Mouse (Mus musculus) right cerebral cortex, postnatal 4 days (tissue): Measurements from ENCODE around the gene Gast.
"Not testable (repeated sequence)": the region's sequence is repeated elsewhere in the genome, so short reads cannot be mapped to it uniquely, and the experiment has no call there.

Source experiments
- DNase-seq: peaks from one replicate; pipeline ENCODE4 v3.0.0-alpha.2; 2022

The Gast gene

GRCm38 (mm10) chr11:100321479-100322305 lies 12.5 kb upstream of the Gast start:
- not testable (repeated sequence) for DNase-seq

GRCm38 (mm10) chr11:100322591-100323258 lies 11.5 kb upstream of the Gast start:
- DNase-seq = no peak

GRCm38 (mm10) chr11:100323578-100323977 lies 10.6 kb upstream of the Gast start:
- peak; percentile 64 for DNase-seq

- no peak for DNase-seq
These were observed 9.1 kb upstream of the Gast start for GRCm38 (mm10) chr11:100325062-100325629.

DNA sequence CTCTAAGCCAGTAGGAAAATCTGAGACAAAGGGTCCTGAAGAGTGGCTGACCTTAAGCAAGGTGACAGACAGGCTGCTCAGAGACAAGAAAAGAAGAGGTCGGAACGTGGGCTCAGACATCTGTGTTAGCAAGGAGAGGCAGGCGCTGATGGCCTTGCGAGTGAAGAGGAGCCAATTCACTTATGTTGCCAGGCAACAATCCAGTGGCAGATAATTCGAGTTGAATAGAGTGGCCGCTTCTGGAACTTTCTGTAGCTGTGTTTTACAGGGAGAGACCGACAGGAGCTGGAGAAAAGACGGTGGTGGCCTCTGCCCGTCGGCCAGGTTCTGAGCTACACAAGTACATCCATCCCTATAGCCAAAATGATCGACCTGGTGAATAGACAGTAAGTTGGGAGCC lies 6.9 kb upstream of the Gast start:
- no peak for DNase-seq

DNA sequence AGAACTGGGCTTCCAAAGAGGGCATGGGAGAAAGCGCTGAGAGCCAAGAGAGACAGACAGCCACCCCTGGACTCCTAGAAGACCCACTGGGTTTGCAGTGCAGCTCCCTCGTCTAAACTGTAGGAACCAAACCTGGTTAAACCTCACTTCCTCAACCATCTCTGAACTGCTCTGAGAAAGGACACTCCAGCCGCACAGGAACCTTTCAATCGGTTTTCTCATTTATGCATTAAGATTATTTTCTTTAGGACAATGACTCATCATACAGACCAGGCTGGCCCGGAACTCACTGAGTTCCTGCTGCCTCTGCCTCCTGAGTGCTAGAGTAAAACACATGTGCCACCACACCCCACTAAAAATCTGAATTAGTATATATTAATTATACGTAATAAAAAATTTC lies 6.4 kb upstream of the Gast start:
- no peak for DNase-seq

GRCm38 (mm10) chr11:100330235-100330634 lies 4.0 kb upstream of the Gast start:
- DNase-seq = no peak

DNA sequence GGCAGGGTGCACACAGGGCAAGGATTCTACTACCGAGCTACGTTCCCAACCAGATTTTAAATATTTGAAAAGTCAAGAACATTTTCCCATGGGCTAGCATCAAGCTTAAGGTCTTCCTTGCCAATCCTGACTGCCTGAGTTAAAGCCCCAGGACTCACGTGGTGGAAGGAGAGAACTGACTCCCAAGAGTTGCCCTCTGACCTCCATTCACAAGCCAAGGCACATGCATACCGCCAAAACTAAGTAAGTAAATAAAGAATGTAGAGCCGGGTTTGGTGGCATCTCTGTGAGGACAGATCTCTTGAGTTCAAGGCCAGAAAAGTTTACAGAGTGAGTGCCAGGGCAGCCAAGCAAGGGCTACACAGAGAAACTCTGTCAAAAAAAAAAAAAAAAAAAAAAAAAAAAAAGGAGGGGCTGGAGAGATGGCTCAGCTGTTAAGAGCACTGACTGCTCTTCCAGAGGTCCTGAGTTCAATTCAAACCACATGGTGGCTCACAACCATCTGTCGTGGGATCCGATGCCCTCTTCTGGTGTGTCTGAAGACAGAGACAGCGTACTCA lies 3.3 kb upstream of the Gast start:
- DNase-seq = not testable (repeated sequence)

DNA sequence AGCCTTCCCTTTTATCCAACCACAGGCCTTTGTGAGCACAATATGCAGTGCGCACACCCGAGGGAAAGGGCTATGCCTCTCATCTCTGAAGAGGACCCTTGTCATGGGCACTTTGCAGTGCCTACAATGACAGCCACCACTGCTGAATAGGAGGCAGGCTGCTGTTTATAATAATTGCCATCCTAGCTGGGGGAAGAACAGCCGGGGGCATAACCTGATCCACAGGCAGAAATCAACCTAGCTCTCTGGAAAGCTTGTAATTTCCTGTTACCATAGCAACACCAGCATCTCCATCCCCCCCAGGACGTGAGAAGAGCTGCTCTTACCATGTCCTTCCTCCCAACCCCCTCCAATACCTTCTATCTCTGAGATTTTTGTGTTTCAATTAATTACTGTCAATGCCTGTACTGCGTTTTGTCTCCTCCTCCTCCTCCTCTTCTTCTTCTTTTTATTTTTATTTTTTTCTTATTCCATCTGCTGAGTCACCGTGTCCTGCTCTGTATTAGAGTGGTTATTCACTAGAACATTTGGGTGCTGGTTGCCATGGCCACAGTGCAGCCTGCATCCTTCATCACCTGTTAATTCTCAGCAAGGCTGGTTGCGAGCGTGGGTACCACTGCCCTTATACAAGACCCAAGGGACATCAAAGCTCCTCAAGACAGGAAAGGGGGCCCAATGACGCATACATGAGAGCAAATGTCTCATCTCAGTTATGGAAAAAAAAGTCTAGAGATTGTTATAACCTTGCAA lies 1.3 kb upstream of the Gast start:
- no peak for DNase-seq

- no peak for DNase-seq
These were observed 1.5 kb downstream of the Gast start for GRCm38 (mm10) chr11:100335731-100336130.

- no peak for DNase-seq
These were observed 10.1 kb downstream of the Gast start for GRCm38 (mm10) chr11:100344269-100344668.

DNA sequence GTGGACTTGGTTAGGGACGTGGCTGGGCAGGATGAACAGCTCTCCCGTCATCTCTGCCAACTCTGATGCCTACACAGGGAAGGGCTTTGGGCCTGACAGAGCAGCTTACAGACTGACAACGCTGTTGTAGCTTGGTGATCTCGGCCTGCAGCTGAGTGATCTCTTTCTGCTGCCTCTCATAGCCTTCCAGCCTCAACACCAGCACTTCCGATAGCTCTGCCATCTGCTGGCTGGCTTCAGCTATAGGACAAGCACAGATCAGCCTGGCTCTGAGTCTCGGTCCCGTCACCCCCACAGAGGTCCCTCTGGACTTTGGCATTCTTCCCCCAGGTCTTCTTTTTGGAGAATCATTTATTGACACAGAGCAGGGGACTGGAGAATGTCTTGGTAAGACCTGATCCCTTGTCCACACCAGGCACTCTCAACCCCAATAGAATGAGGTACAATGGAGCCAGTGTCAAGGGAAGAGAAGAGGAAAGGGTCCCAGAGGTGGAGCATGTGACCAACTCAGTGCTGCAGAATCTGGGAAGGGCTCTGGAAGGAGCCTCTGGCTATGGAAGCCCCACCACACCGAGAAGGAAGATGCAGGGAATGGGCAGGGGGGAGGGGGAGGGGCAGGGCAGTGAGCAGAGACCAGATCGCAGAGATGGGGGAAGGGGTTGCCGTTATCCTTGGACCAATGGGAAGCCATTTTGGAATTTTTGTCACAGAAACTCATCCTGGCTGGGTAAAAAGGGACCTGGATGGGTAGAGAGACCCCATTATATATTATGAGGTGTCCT lies 18.1 kb downstream of the Gast start:
- no peak for DNase-seq

DNA sequence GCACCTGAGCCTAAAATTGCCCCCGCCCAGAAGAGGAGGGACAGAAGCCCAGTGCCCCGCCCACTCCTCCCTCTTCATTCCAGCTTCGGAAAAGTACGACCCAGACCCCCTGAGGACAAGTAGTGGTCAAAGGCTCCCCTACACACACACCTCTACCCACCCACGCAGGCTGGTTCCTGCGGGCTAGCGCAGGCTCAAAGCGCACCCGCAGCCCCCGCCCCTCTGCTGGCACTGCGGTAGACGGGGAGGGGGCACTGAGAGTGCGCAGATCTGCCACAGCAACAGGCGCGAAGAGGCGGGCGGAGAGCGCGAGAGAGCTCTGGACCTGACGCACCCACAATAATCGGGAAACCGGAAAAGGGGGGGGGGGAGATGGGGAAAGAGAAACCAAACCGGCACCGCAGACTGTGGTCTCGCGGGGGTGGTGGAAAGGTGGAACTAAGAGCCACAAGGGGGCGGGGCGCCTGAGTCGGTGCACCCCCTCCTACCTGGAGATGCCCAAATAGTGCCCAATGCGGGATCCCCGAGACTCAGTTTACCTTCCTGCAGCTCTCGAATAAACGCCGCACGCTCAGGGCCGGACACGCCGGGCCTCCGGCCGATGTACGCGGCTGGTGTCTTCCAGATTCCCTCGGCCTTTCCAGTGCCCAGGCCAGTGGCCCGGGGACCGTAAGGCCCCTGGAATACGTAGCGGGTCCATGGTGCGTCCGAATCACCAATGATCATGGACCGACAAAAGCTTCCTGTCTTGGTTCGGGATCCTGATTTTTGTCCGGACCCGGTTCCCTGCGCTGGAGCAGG lies 21.1 kb downstream of the Gast start:
- peak; percentile 60 for DNase-seq

- DNase-seq = peak; percentile 73
These were observed 22.0 kb downstream of the Gast start, which contains the start of gene Hap1 for GRCm38 (mm10) chr11:100355972-100356818. Hap1 (minus strand) TSS chr11:100356128.

- no peak for DNase-seq
These were observed 22.6 kb downstream of the Gast start for GRCm38 (mm10) chr11:100356819-100357211.

DNA sequence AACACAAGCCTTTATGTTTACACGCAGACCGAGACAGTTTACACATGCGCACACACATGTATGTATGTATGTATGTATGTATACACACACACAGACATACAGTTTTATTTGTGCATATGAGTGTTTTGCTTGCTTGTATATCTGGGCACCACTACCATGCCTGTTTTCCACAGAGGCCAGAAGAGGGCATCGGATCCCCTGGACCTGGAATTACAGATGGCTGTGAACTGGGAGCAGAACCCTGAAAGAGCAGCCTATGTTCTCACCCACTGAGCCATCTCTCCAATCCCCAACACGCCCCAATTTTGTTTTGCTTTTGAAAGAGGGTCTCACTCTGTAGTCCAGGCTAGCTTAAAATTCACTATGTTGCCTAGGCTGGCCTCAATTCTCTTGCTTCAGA lies 23.2 kb downstream of the Gast start:
- DNase-seq = no peak

DNA sequence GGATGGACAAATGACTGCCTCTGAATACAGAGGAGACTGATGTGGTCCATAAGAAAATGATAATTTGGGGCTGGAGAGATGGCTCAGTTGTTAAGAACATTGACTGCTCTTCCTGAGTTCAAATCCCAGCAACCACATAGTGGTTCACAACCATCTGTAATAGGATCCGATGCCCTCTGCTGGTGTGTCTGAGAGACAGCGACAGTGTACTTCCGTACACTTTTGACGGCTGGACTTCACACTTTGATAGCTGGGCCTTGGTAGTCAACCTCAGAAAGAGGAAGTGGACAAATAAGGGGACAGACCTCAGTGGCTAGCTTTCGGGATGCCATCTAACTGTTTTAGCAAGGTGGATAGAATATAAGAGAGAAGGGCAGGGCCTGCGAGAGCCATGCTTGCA lies 26.0 kb downstream of the Gast start:
- DNase-seq = no peak

DNA sequence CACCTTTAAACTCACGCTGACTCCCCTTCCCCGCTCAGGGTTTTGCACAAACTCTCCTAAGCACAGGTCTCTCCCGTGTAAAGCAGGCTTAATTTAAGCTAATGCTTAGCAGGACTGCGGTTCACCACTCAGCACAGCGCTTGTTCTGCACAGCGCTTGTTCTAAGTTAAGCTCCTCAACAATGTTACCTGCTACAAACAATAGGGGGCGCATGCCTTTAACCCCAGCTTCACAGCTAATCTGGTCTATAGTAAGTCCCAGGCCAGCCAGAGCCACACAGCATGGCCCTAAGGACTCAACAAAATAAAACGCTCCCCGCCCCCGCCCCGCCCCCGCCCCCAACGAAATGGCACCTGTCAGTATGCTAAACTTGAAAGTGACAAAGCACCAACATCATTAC lies 26.9 kb downstream of the Gast start:
- DNase-seq = not testable (repeated sequence)

DNA sequence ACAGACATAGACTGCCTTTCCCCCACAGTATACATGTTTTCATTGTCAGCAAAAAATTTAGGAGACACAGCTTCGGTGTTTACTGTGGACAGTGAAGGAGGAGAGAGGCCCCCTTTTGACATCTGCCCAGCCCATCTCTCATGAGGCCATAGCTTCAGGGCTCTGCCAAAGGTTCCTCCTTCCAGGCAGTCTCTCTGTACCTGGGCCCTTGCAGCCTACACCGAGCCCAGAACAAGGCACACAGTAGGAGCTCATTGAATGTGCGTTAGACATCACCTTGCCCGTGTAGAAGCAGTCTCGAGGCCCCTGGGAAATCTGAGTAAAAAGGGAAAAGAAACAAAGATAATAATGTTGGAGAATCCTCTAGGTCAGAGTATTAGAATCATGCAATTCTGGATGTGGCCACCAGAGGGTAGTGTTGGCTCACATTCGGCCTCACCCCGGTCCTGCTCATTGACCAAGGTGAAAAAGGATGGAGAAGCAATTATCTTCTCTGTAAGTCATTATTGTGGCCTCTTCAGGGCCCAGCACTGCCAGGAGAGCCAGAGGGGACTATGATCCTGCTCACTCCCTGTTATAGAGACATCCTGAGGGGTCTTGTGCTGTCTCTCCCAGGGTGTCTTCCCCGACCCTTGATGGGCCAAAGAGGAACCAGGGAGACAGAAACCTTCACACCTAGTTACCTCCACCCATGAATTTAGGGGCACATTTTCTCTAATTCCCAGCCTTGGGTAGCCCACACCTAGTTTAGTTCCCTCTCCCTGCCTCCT lies 28.2 kb downstream of the Gast start:
- DNase-seq = peak; percentile 77
